Mouse (Mus musculus) small intestine, adult 2 months (tissue): ENCODE data around the gene Ryr2. TPM values are rescaled to one million over a fixed set of nuclear protein-coding genes. Genes with fewer than 3 reads are reported as not detected.

Experiments
- H3K27ac ChIP-seq: fragments of 200-500 bp; 2 replicates; pipeline ENCODE4 v1.5.1; 2012; ENCODE audit warnings: low read depth, low read length, control low read depth, inconsistent platforms; ENCODE audit not compliant: insufficient read depth
- H3K27me3 ChIP-seq: fragments of 200-500 bp; 2 replicates; pipeline ENCODE4 v1.6.1; 2012; ENCODE audit warnings: mild to moderate bottlenecking, moderate library complexity, low read length, inconsistent platforms; ENCODE audit not compliant: control insufficient read depth, insufficient read depth
- H3K36me3 ChIP-seq: fragments of 200-500 bp; 2 replicates; pipeline ENCODE4 v1.6.1; 2012; ENCODE audit warnings: mild to moderate bottlenecking, low read length, control low read depth, inconsistent platforms; ENCODE audit not compliant: control insufficient read depth, insufficient read depth
- H3K4me1 ChIP-seq: fragments of 200-500 bp; 2 replicates; pipeline ENCODE4 v1.6.1; 2012; ENCODE audit warnings: low read length, inconsistent platforms, mixed read lengths; ENCODE audit not compliant: control insufficient read depth, insufficient read depth, insufficient read length
- H3K4me3 ChIP-seq: fragments of 200-500 bp; 2 replicates; pipeline ENCODE4 v1.5.1; 2012; ENCODE audit warnings: low read depth, mild to moderate bottlenecking, control low read depth, inconsistent platforms, low read length, moderate library complexity
- CTCF ChIP-seq: fragments of 200-500 bp; IDR thresholded peaks from 2 replicates; pipeline ENCODE4 v1.5.1; 2012; ENCODE audit warnings: low read depth, mild to moderate bottlenecking, control low read depth, inconsistent platforms, low read length, moderate library complexity, mixed read lengths; ENCODE audit not compliant: insufficient replicate concordance, insufficient read length; ENCODE audit errors: extremely low read depth
- POLR2A ChIP-seq: fragments of 200-500 bp; IDR thresholded peaks from 2 replicates; pipeline ENCODE4 v1.6.1; 2012; ENCODE audit warnings: low read depth, mild to moderate bottlenecking, control low read depth, inconsistent platforms, low read length, moderate library complexity
- whole genome bisulfite sequencing: fragments of 180-500 bp; shearing (Covaris S2); methylation state at CpG from one replicate; pipeline ENCODE4 v1.1.7; 2018; 5-methylcytosine and 5-hydroxymethylcytosine counted together
- polyA plus RNA-seq: library from polyadenylated mRNA; depleted of rRNA; stranded (reverse); fragments of >200 nt; gene quantifications from 2 replicates; pipeline ENCODE4 v1.2.3, GENCODE M21; 2012; rRNA removed

Ryr2 gene
- polyA plus RNA-seq, 1 experiment: 0.37 TPM

GRCm38 (mm10) chr13:11532014-11532890 is 574.5 kb downstream of the Ryr2 start:
- no peak overlapping the region for H3K4me3 ChIP-seq
- 33% methylated on average over 7 of the region's 7 CpGs for WGBS
- no peak overlapping the region for H3K27ac ChIP-seq
- no peaks in the 10 kb centered on the region for H3K36me3 ChIP-seq
- H3K27me3 ChIP-seq: no peaks in the 10 kb centered on the region
- H3K4me1 ChIP-seq: no peaks in the 10 kb centered on the region
- TF ChIP-seq POLR2A (no peak), CTCF (no peak)

DNA sequence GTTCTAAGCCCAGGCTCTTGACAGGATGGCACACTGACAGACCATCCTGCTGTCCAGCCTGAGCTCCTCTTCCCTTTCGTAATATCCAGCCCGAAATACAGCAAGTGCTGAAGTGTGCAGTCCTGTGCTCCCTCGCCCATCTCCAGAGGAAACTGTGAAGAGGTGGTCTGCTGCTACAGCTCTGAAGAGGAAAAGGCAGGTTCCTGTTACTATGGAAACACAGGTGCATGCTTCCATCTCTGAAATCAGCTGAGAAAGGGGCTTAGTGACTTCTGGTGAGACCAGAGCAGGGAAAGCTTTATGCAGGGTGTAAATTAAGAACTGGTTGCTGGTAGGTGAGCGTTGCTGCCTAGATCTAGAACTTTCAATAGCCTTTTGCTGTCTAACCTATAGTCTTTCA is 583.1 kb downstream of the Ryr2 start:
- Histone ChIP-seq H3K4me3 (no peak overlapping the region), H3K36me3 (no peaks in the 10 kb centered on the region), H3K27me3 (no peaks in the 10 kb centered on the region), H3K4me1 (no peaks in the 10 kb centered on the region), H3K27ac (no peak overlapping the region)
- no peak for TF ChIP-seq POLR2A
- TF ChIP-seq CTCF: no peak
- 87% methylated on average over 4 of the region's 4 CpGs for WGBS

DNA sequence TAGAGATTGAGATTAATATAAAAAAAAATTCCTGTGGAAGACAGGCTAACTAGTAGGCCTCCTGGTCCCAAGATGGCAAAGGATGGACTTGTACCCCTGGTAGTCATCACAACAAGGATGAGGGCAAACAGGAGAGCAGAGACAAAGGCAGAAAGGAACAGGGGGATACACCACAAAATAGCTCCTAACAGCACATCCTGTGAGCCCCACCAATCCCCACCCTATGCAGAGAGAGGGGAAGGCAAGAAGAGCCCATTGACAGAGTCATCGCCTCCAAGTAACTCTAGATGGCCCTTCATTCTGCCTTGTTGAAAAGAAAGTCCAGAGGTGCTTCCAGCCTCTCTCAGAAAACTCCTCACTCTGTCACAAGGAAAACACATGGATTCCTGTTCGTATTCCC is 586.0 kb downstream of the Ryr2 start:
- Histone ChIP-seq H3K4me3 (no peak overlapping the region), H3K27ac (no peak overlapping the region), H3K36me3 (no peaks in the 10 kb centered on the region), H3K4me1 (no peaks in the 10 kb centered on the region), H3K27me3 (no peaks in the 10 kb centered on the region)
- TF ChIP-seq CTCF (no peak), POLR2A (no peak)
- 75% methylated on average over 2 of the region's 2 CpGs for WGBS

DNA sequence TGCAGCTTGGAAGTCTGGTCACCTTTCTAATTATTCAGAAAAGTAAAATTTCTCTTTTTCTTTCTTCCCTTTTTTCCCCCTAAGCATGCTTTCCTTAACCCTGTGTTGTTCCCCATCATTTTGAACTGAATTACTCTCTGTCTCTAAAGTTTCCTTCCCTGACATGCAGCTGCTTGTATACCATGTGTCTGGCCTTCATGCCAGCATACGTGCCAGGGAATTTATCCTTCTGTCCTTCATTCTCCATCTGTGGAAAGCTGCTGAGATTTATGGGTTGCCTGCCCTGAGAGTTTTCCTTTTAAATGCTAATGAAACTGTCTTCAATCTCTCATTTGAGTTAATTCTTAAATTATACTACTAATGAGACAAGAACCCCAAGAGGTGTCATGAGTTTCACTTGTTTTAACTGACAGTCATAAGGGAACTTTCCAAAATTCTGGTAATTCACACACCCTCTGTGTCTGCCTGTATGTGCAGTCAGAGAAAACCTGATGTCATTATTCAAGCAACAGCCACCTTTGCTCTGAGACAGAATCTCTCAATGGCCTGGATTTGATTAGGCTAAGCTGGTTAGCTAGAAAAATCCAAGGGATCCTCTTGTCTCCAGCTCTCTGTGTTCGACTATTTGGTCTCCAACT is 595.1 kb downstream of the Ryr2 start:
- Histone ChIP-seq H3K27me3 (no peaks in the 10 kb centered on the region), H3K4me1 (no peaks in the 10 kb centered on the region), H3K36me3 (no peaks in the 10 kb centered on the region), H3K4me3 (no peak overlapping the region), H3K27ac (no peak overlapping the region)
- 51% methylated on average over 2 of the region's 2 CpGs for WGBS
- TF ChIP-seq POLR2A: no peak
- TF ChIP-seq CTCF: no peak

Other genes with a start within 250 kb of the Ryr2 start
- 0.86 and 2.0 TPM in 2 replicates for gene Mtr, start 151.2 kb upstream of the Ryr2 start, polyA plus RNA-seq
- gene Actn2, start 233.8 kb upstream of the Ryr2 start, polyA plus RNA-seq: 6.9 and 7.1 TPM in 2 replicates